Mouse (Mus musculus): ENCODE measurements around the gene Grifin. TPM values are rescaled to one million over a fixed set of nuclear protein-coding genes. Genes with fewer than 3 reads are reported as not detected.

Grifin gene
- polyA plus RNA-seq, 1 experiment = 5.4 TPM

GRCm38 (mm10) chr5:140596927-140597588, 32.2 kb upstream of the Grifin start:
- peaks cover 26% of the 10 kb centered on the region for H3K27me3 ChIP-seq (ENCODE audit: control insufficient read depth)
- peaks cover 69% of the 10 kb centered on the region for H3K4me1 ChIP-seq (ENCODE audit: control insufficient read depth)
- no peaks in the 10 kb centered on the region for H3K9me3 ChIP-seq (ENCODE audit: control insufficient read depth, low read length)
- H3K4me3 ChIP-seq (replicated peaks) = peak overlapping the region; percentile 59
- no peaks in the 10 kb centered on the region for H3K36me3 ChIP-seq (ENCODE audit: control insufficient read depth)
- no peak for TF ChIP-seq GATA1 (IDR thresholded peaks at IDR 0.05; ENCODE audit: low read length)
- 0 out of 3 replicates have a peak, but pooled peaks have one; percentile 35 for TF ChIP-seq TAL1 (IDR thresholded peaks at IDR 0.05; ENCODE audit: low read length)

DNA sequence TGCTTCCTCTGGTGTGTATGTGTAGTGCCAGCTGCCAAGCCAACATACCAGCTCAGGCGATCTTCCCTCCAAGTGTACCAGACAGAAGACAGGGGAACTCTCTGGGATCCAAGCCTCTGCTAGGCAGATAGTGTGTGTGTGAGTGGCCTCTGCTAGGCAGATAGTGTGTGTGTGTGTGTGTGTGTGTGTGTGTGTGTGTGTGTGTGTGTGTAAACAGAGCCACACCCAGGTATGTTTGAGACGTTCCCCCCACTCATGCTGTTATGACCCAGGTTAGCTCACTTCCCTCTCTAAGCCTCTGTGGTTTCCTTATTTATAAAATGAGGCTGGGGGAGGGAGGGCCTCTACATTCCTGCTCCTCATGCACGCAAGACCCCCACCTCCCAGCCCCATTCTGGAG, 31.6 kb upstream of the Grifin start:
- peaks cover 71% of the 10 kb centered on the region for H3K4me1 ChIP-seq (ENCODE audit: control insufficient read depth)
- no peaks in the 10 kb centered on the region for H3K9me3 ChIP-seq (ENCODE audit: control insufficient read depth, low read length)
- H3K4me3 ChIP-seq (replicated peaks) = peak overlapping the region; percentile 59
- H3K27me3 ChIP-seq (ENCODE audit: control insufficient read depth) = peaks cover 19% of the 10 kb centered on the region
- no peak for TF ChIP-seq TAL1 (IDR thresholded peaks at IDR 0.05; ENCODE audit: low read length)
- no peak for TF ChIP-seq GATA1 (IDR thresholded peaks at IDR 0.05; ENCODE audit: low read length)
- no peaks in the 10 kb centered on the region for H3K36me3 ChIP-seq (ENCODE audit: control insufficient read depth)

DNA sequence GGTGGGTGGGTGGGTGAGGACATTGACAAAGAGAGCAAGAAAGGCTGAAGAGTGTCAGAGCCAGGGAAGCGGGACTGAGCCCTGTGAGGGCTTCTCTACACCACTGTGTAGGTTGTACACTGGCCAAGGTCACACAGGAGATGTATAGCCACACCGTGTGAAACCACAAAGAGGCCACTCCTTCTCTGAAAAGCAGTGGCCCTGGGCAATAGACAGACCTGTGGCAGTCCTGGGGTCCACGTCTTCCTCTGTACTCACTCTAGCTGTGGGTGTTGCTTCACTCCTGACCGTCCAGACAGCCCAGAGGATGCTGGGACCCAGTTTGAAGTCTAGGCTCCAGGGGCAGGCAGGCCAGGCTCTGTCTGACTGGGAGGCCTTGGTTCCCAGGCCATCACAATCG, 30.0 kb upstream of the Grifin start:
- Histone ChIP-seq H3K36me3 (ENCODE audit: control insufficient read depth) (no peaks in the 10 kb centered on the region), H3K9me3 (ENCODE audit: control insufficient read depth, low read length) (no peaks in the 10 kb centered on the region), H3K27me3 (ENCODE audit: control insufficient read depth) (peaks cover 5% of the 10 kb centered on the region), H3K4me1 (ENCODE audit: control insufficient read depth) (peaks cover 68% of the 10 kb centered on the region), H3K4me3 (replicated peaks) (no peak overlapping the region)
- TF ChIP-seq TAL1 (IDR thresholded peaks at IDR 0.05; ENCODE audit: low read length) (no peak), GATA1 (IDR thresholded peaks at IDR 0.05; ENCODE audit: low read length) (no peak)

DNA sequence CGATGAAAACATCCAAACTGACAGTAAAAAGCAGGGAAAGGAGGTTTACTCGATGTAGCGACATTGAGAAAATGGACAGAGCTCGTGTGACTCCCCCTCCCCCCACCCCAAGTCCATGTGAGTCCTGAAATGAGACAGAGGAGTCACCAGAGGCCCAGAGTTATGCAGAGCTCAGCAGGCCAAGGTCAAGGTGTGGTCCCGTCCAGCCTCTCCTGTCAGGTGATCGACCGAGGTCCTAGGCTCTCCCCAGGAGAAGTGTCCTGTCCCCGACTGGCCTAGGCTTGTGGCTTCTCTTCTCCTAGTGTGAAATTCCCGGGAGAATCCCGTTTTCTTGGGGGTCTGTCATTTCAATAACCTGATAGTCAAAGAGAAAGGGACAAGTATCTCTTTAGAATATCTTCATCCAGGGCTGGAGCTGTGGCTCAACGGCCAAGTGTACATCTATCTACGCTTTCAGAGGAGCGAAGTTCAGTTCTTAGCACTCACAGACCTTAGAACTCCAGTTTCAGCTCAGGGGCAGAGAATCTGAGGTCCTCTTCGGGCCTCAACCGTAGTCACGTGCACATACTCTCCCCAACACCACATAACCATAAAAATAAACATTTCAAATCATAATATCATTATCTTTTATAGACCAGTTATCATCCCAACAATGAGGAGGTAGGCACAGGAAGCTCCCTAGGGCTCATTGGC, 24.4 kb upstream of the Grifin start:
- H3K36me3 ChIP-seq (ENCODE audit: control insufficient read depth) = no peaks in the 10 kb centered on the region

DNA sequence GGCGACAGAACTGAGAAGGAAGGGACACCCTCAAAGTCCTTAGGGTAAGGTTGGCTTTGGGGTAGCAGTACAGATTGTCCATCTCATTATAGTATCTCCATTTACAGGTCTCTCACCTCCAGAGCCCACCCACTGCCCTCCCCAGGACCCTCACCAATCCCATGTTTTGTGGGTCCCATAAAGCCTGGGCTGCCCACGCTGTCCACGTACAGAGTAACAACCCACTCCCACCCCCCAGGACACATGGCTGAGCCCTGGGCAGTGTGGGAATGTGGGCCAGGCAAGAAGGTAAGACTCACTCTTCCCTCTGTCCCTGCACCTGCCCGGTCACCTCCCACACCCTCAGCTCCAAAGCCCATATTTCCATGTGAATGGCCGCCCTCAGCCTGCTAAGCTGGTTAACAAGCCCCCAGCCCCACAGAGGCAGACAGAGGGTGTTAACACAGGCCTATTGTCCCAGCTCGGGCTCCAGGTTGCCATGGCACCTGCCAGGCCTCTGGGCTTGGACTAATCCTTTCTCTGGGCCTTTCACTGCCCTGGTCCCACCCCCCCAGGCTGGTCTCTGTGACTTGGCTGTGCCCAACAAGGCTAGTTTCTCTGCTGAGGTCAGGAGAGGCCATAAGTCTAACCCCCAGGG, 19.0 kb upstream of the Grifin start:
- H3K9me3 ChIP-seq (ENCODE audit: control insufficient read depth, low read length) = no peaks in the 10 kb centered on the region
- H3K36me3 ChIP-seq (ENCODE audit: control insufficient read depth) = no peaks in the 10 kb centered on the region
- no peak for TF ChIP-seq GATA1 (IDR thresholded peaks at IDR 0.05; ENCODE audit: low read length)
- TF ChIP-seq TAL1 (IDR thresholded peaks at IDR 0.05; ENCODE audit: low read length) = no peak
- H3K4me3 ChIP-seq (replicated peaks) = no peak overlapping the region
- H3K27me3 ChIP-seq (ENCODE audit: control insufficient read depth) = peaks cover 16% of the 10 kb centered on the region
- H3K4me1 ChIP-seq (ENCODE audit: control insufficient read depth) = peaks cover 3% of the 10 kb centered on the region

More for the DNA sequence above, 24.4 kb upstream of the Grifin start:
- H3K9me3 ChIP-seq (ENCODE audit: control insufficient read depth, low read length) = no peaks in the 10 kb centered on the region
- peaks cover 4% of the 10 kb centered on the region for H3K27me3 ChIP-seq (ENCODE audit: control insufficient read depth)
- TF ChIP-seq GATA1 (IDR thresholded peaks at IDR 0.05; ENCODE audit: low read length) = no peak
- no peak for TF ChIP-seq TAL1 (IDR thresholded peaks at IDR 0.05; ENCODE audit: low read length)
- peaks cover 19% of the 10 kb centered on the region for H3K4me1 ChIP-seq (ENCODE audit: control insufficient read depth)
- H3K4me3 ChIP-seq (replicated peaks) = no peak overlapping the region

GRCm38 (mm10) chr5:140582995-140583731, 18.3 kb upstream of the Grifin start:
- Histone ChIP-seq H3K36me3 (ENCODE audit: control insufficient read depth) (no peaks in the 10 kb centered on the region), H3K27me3 (ENCODE audit: control insufficient read depth) (peaks cover 19% of the 10 kb centered on the region)
- no peak for TF ChIP-seq GATA1 (IDR thresholded peaks at IDR 0.05; ENCODE audit: low read length)
- TF ChIP-seq TAL1 (IDR thresholded peaks at IDR 0.05; ENCODE audit: low read length) = no peak

GRCm38 (mm10) chr5:140581569-140581968, 16.7 kb upstream of the Grifin start:
- peaks cover 19% of the 10 kb centered on the region for H3K27me3 ChIP-seq (ENCODE audit: control insufficient read depth)
- no peak for TF ChIP-seq TAL1 (IDR thresholded peaks at IDR 0.05; ENCODE audit: low read length)
- no peak for TF ChIP-seq GATA1 (IDR thresholded peaks at IDR 0.05; ENCODE audit: low read length)

More at GRCm38 (mm10) chr5:140582995-140583731, 18.3 kb upstream of the Grifin start:
- Histone ChIP-seq H3K9me3 (ENCODE audit: control insufficient read depth, low read length) (no peaks in the 10 kb centered on the region), H3K4me3 (replicated peaks) (no peak overlapping the region), H3K4me1 (ENCODE audit: control insufficient read depth) (peaks cover 3% of the 10 kb centered on the region)

GRCm38 (mm10) chr5:140579771-140580170, 14.9 kb upstream of the Grifin start:
- TF ChIP-seq TAL1 (IDR thresholded peaks at IDR 0.05; ENCODE audit: low read length) = no peak
- no peak for TF ChIP-seq GATA1 (IDR thresholded peaks at IDR 0.05; ENCODE audit: low read length)
- H3K27me3 ChIP-seq (ENCODE audit: control insufficient read depth) = peaks cover 19% of the 10 kb centered on the region
- peaks cover 6% of the 10 kb centered on the region for H3K4me1 ChIP-seq (ENCODE audit: control insufficient read depth)
- H3K4me3 ChIP-seq (replicated peaks) = no peak overlapping the region
- peaks cover 3% of the 10 kb centered on the region; the same call in 1 of the 2 replicates for H3K9me3 ChIP-seq (ENCODE audit: control insufficient read depth, low read length)
- H3K36me3 ChIP-seq (ENCODE audit: control insufficient read depth) = no peaks in the 10 kb centered on the region

More at GRCm38 (mm10) chr5:140581569-140581968, 16.7 kb upstream of the Grifin start:
- no peak overlapping the region for H3K4me3 ChIP-seq (replicated peaks)
- H3K9me3 ChIP-seq (ENCODE audit: control insufficient read depth, low read length) = no peaks in the 10 kb centered on the region
- H3K36me3 ChIP-seq (ENCODE audit: control insufficient read depth) = no peaks in the 10 kb centered on the region
- H3K4me1 ChIP-seq (ENCODE audit: control insufficient read depth) = peaks cover 3% of the 10 kb centered on the region
